Mouse (Mus musculus): ENCODE measurements around the gene Scarb1. TPM values are rescaled to one million over a fixed set of nuclear protein-coding genes. Genes with fewer than 3 reads are reported as not detected.

Scarb1 gene
- 34.3 TPM for polyA plus RNA-seq (2015; fragmentation: Illumina TruSeq; extraction: RNeasy Lipid Tissue Mini Kit (QIAGEN cat#74804); ENCODE audit: insufficient read depth, low replicate concordance)

DNA sequence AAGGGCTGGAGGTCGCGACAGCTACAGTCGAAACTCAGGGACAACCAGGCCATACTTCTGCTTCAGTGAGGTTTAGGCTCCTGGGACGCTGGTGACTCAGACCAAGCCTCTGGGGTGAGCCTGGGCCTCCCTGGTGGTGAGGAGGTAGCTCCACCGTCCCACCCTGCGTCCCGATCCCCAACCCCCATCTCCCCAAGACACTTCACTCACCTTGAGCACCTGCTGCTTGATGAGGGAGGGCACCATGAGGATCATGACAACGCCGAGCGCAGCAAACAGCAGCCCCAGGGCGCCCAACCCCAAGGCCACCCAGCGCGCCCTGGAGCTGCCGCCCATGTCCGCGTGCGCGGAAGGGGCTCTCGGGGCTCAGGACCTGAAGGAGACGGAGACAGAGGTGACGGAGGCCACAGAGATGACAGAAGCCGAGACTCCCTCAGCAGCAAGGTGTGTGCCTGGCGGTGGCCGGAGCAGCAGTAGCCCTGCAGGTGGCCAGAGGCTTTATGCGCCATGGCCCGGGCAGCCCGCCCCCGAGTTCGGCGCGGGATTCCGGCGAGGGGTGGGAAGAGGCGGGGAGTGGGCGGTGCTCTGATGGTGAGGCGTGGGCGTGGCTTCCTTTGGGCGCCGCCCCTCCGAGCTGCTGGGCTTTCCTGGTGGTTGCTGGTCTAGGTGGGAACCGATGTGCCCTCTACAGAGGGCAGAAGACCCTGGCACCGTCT lies at the start of gene Scarb1:
Scarb1 (minus strand) TSS at position 548 of the 716 bp plus-strand sequence.

DNA sequence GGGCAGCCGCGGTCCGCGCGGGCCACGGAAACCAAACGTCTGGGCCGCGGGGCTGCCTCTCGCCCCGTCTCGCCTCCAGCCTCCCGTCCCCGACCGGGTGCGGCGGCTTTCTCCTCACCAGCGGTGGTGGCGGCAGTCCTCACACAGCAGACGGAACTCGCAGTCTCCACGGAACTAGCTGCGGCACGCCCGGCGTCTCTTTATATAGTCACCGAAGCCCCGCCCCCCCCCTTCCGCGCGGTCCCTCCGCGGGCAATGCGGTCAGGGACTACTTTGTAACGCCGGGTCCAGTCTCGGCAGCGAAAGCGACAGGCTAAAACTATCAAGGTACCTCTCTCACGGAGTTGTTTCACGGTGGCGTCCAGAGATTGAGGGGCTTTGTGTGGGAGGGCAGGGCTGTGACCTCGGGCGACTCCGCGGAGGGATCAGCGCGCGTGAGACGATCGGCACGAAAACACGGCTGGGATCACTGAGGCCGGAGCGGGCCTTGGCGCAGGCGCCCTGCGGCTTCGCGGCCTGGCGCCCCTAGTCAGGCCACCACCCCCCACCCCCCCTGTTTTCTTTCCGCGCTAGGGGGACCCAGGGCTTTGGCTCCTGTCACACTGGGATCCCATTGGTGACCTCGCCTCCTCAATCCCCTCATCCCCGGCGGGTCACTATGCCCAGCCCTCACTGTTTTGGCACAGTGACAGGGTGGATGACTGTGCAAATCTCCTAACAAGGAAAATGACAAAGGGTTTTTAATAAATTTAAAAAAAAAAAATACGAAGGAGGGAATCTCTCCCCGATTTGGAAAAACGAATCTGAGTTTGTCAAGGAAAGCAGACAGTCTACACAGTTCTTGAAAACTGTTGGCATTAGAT lies 48.9 kb upstream of the Scarb1 start, which contains the start of gene Ubc:
Ubc (minus strand) TSS at position 624 of the 863 bp plus-strand sequence.

DNA sequence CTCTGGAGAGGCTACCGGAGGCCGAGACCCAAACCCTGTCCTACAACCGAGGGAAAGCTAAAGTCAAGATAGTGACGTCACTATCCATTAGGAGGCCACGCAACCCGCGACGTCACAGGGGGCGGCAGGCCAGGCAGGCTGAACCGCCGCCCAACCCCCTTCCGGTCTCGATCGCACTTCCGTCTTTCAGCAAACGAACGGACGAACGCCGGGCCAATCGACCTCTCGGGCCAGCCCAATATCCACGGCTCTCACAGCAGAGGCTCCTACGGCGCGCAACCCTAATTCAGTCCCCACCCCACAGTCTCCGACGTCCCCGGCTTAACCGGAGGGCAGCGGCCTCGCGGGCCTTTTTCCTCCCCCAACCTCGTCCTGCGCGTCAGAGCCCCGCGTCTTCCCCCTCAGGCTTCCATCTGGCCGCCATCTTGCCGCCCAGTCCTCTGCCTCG lies 48.3 kb upstream of the Scarb1 start, which contains the start of gene Gm10382:
Gm10382 (plus strand) TSS at position 192 of the 448 bp plus-strand sequence.

Other genes with a start within 250 kb of the Scarb1 start
- gene Ncor2, start 161.9 kb downstream of the Scarb1 start, polyA plus RNA-seq (2015; fragmentation: Illumina TruSeq; extraction: RNeasy Lipid Tissue Mini Kit (QIAGEN cat#74804); ENCODE audit: insufficient read depth, low replicate concordance): 17.4 TPM
- not detected for gene Gm10382, start 48.2 kb upstream of the Scarb1 start, polyA plus RNA-seq (2015; fragmentation: Illumina TruSeq; extraction: RNeasy Lipid Tissue Mini Kit (QIAGEN cat#74804); ENCODE audit: insufficient read depth, low replicate concordance)
- gene Ubc, start 49.1 kb upstream of the Scarb1 start, polyA plus RNA-seq (2015; fragmentation: Illumina TruSeq; extraction: RNeasy Lipid Tissue Mini Kit (QIAGEN cat#74804); ENCODE audit: insufficient read depth, low replicate concordance): 128 TPM
- 15.0 TPM for gene Dhx37, start 93.0 kb upstream of the Scarb1 start, polyA plus RNA-seq (2015; fragmentation: Illumina TruSeq; extraction: RNeasy Lipid Tissue Mini Kit (QIAGEN cat#74804); ENCODE audit: insufficient read depth, low replicate concordance)
- gene Bri3bp, start 100.5 kb upstream of the Scarb1 start, polyA plus RNA-seq (2015; fragmentation: Illumina TruSeq; extraction: RNeasy Lipid Tissue Mini Kit (QIAGEN cat#74804); ENCODE audit: insufficient read depth, low replicate concordance): 14.7 TPM
- gene Aacs, start 134.7 kb upstream of the Scarb1 start, polyA plus RNA-seq (2015; fragmentation: Illumina TruSeq; extraction: RNeasy Lipid Tissue Mini Kit (QIAGEN cat#74804); ENCODE audit: insufficient read depth, low replicate concordance): 5.4 TPM
- gene Tmem132b, start 190.7 kb upstream of the Scarb1 start, polyA plus RNA-seq (2015; fragmentation: Illumina TruSeq; extraction: RNeasy Lipid Tissue Mini Kit (QIAGEN cat#74804); ENCODE audit: insufficient read depth, low replicate concordance): not detected